Mouse (Mus musculus): Measurements from ENCODE around the gene Negr1.

GRCm38 (mm10) chr3:156771626-156772025 lies 210.0 kb downstream of the Negr1 start:
- TF ChIP-seq CTCF (IDR thresholded peaks at IDR 0.05; ENCODE audit: low read depth, low read length) (no peak), GATA1 (IDR thresholded peaks at IDR 0.05; ENCODE audit: borderline replicate concordance, low read length) (no peak), POLR2AphosphoS5 (IDR thresholded peaks at IDR 0.05; ENCODE audit: insufficient replicate concordance, low read depth, low read length) (no peak), TAL1 (conservative IDR thresholded peaks at IDR 0.05; ENCODE audit: low read depth, low read length) (no peak), GATA2 (IDR thresholded peaks at IDR 0.05; ENCODE audit: borderline replicate concordance, low read depth, low read length) (no peak)
